Mouse (Mus musculus): ENCODE measurements at regions not wholly inside any gene's neighbourhood (a gene's known extent, or its start where the extent isn't known, plus 50 kb on each side); places are given as distances from the start of the nearest gene placed in this dataset.

- DNase-seq = no peak
- intact Hi-C loops (cut with DNase I; ENCODE audit: low total_unique reads) = no loop called here
Measured at GRCm38 (mm10) chr9:120628794-120629560, 57.7 kb downstream of the Rpl14 start.

- peak; percentile 18 for DNase-seq
- intact Hi-C loops (cut with DNase I; ENCODE audit: low total_unique reads) = no loop called here
Measured at GRCm38 (mm10) chr9:120629609-120630008, 58.4 kb downstream of the Rpl14 start.

GRCm38 (mm10) chr9:120632821-120633220, 61.6 kb downstream of the Rpl14 start:
- intact Hi-C loops (cut with DNase I; ENCODE audit: low total_unique reads) = no loop called here
- no peak for DNase-seq

GRCm38 (mm10) chr9:120642656-120643055, 71.4 kb downstream of the Rpl14 start:
- no peak for DNase-seq
- intact Hi-C loops (cut with DNase I; ENCODE audit: low total_unique reads) = no loop called here

GRCm38 (mm10) chr9:120643371-120643770, 72.1 kb downstream of the Rpl14 start:
- no peak for DNase-seq
- intact Hi-C loops (cut with DNase I; ENCODE audit: low total_unique reads) = no loop called here

- intact Hi-C loops (cut with DNase I; ENCODE audit: low total_unique reads) = loop anchor here (5.0 kb wide), 1 partner anchor 33 kb away; no protein-coding TSS in a partner anchor
- no peak for DNase-seq
Measured at GRCm38 (mm10) chr9:120645776-120646175, 74.5 kb downstream of the Rpl14 start.

- intact Hi-C loops (cut with DNase I; ENCODE audit: low total_unique reads) = loop anchor here (5.0 kb wide), 1 partner anchor 35 kb away; no protein-coding TSS in a partner anchor
Measured at GRCm38 (mm10) chr9:120646806-120647667, 75.8 kb downstream of the Rpl14 start.

GRCm38 (mm10) chr9:120647668-120647955, 76.4 kb downstream of the Rpl14 start:
- DNase-seq = no peak
- intact Hi-C loops (cut with DNase I; ENCODE audit: low total_unique reads) = loop anchor here (5.0 kb wide), 1 partner anchor 35 kb away; no protein-coding TSS in a partner anchor

More at GRCm38 (mm10) chr9:120646806-120647667, 75.8 kb downstream of the Rpl14 start:
- no peak for DNase-seq

GRCm38 (mm10) chr9:120652733-120653132, 81.5 kb downstream of the Rpl14 start:
- no peak for DNase-seq
- intact Hi-C loops (cut with DNase I; ENCODE audit: low total_unique reads) = no loop called here

- intact Hi-C loops (cut with DNase I; ENCODE audit: low total_unique reads) = no loop called here
Measured at GRCm38 (mm10) chr9:120653170-120653569, 81.9 kb downstream of the Rpl14 start.

GRCm38 (mm10) chr9:120654736-120655135, 83.5 kb downstream of the Rpl14 start:
- intact Hi-C loops (cut with DNase I; ENCODE audit: low total_unique reads) = no loop called here
- DNase-seq = no peak

More at GRCm38 (mm10) chr9:120653170-120653569, 81.9 kb downstream of the Rpl14 start:
- no peak for DNase-seq

GRCm38 (mm10) chr9:120656976-120657375, 85.7 kb downstream of the Rpl14 start:
- no peak for DNase-seq
- intact Hi-C loops (cut with DNase I; ENCODE audit: low total_unique reads) = no loop called here

- intact Hi-C loops (cut with DNase I; ENCODE audit: low total_unique reads) = no loop called here
Measured at GRCm38 (mm10) chr9:120657786-120658185, 86.5 kb downstream of the Rpl14 start.

GRCm38 (mm10) chr9:120658576-120658975, 87.3 kb downstream of the Rpl14 start:
- DNase-seq = peak; percentile 36
- intact Hi-C loops (cut with DNase I; ENCODE audit: low total_unique reads) = no loop called here

More at GRCm38 (mm10) chr9:120657786-120658185, 86.5 kb downstream of the Rpl14 start:
- no peak for DNase-seq

- DNase-seq = no peak
- intact Hi-C loops (cut with DNase I; ENCODE audit: low total_unique reads) = no loop called here
Measured at GRCm38 (mm10) chr9:120661226-120661625, 90.0 kb downstream of the Rpl14 start.

GRCm38 (mm10) chr9:120661641-120662227, 90.5 kb downstream of the Rpl14 start:
- intact Hi-C loops (cut with DNase I; ENCODE audit: low total_unique reads) = no loop called here
- DNase-seq = no peak

GRCm38 (mm10) chr9:120663181-120663580, 91.9 kb downstream of the Rpl14 start:
- intact Hi-C loops (cut with DNase I; ENCODE audit: low total_unique reads) = no loop called here
- no peak for DNase-seq

GRCm38 (mm10) chr9:120664086-120664485, 92.8 kb downstream of the Rpl14 start:
- intact Hi-C loops (cut with DNase I; ENCODE audit: low total_unique reads) = no loop called here
- no peak for DNase-seq

- intact Hi-C loops (cut with DNase I; ENCODE audit: low total_unique reads) = no loop called here
- no peak for DNase-seq
Measured at GRCm38 (mm10) chr9:120672452-120672851, 101.2 kb downstream of the Rpl14 start.

- no peak for DNase-seq
- intact Hi-C loops (cut with DNase I; ENCODE audit: low total_unique reads) = no loop called here
Measured at GRCm38 (mm10) chr9:120674855-120675254, 103.6 kb downstream of the Rpl14 start.

All from gastrocnemius, postnatal 14 days (tissue).